8 mouse cellular contexts compared by ENCODE assay signal in the genomic region with DNA sequence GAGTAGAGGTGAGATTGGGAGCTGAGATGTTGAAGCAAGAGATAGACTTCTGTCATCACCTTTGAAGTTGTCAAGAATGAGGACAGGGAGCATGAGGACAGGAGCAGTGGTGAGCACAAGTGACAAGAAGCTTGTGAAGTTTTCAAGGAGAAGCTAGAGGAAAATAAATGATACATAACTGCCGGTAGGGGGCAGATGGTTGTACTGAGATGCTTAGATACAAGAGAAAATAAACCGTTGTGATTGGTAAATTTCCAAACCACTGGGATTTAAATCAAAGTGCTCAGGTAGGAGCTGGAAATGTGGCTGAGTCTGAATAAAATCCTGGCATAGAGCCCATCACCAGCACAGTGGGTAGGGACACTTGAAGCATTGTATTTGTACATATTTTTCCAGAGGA. TPM values are rescaled to one million over a fixed set of nuclear protein-coding genes. Genes with fewer than 3 reads are reported as not detected.
DNase-seq lines count a peak whose midpoint lies in the region; TF ChIP-seq lines count a peak whose summit lies in the region.

No protein-coding gene starts in this region.

- DNase-seq in adrenal gland, postnatal 10 days, result peak; percentile 8
- no peak for DNase-seq in adrenal gland, adult 2 months
- DNase-seq in kidney, adult 2 months, result peak; percentile 43
- DNase-seq in kidney, adult 11 months, result no peak
- peak; percentile 5 for DNase-seq in MEL (ENCODE audit: low read depth, low spot score)
- DNase-seq in kidney, postnatal 14 days, result peak; percentile 26
- DNase-seq in urinary bladder, postnatal 4 days (ENCODE audit: low spot score in 2 of 2), result no peak
- DNase-seq in ovary, postnatal 10 days (ENCODE audit: low spot score), result no peak

- peaks cover 2% of the 10 kb centered on the region; the same call in 1 of the 2 replicates for H3K36me3 ChIP-seq in kidney, adult 2 months (ENCODE audit: control insufficient read depth, insufficient read depth, low read length)
- H3K36me3 ChIP-seq in MEL (ENCODE audit: control insufficient read depth in 1 of 2, insufficient read depth in 2 of 2, low read length in 2 of 2), result no peaks in the 10 kb centered on the region

- H3K4me3 ChIP-seq in kidney, adult 2 months (ENCODE audit: insufficient read depth, low read depth, low read length), result no peak overlapping the region
- no peak overlapping the region for H3K4me3 ChIP-seq in MEL (ENCODE audit: control insufficient read depth in 1 of 2, insufficient read depth in 1 of 2, low read depth in 2 of 2, low read length in 2 of 2)

- 29% methylated on average over 2 of the region's 2 CpGs for WGBS in kidney, adult 2 months

- no peaks in the 10 kb centered on the region for H3K4me1 ChIP-seq in kidney, adult 2 months (ENCODE audit: control insufficient read depth, insufficient read depth, low read length)
- H3K4me1 ChIP-seq in MEL (ENCODE audit: control insufficient read depth in 1 of 2, insufficient read depth in 2 of 2, low read length in 2 of 2), result no peaks in the 10 kb centered on the region

- TF ChIP-seq RAD21 in MEL (IDR thresholded peaks at IDR 0.05; ENCODE audit: low read depth, low read length), result no peak; the same call in 1 of the 2 replicates

- TF ChIP-seq POLR2A in kidney, adult 2 months (IDR thresholded peaks at IDR 0.05; ENCODE audit: low read depth, low read length), result no peak
- TF ChIP-seq POLR2A in MEL (IDR thresholded peaks at IDR 0.05; ENCODE audit: control insufficient read depth in 1 of 2, insufficient read depth in 1 of 2, low read depth in 1 of 2, low read length in 2 of 2, poor library complexity in 1 of 2), result no peak

- H3K9ac ChIP-seq in MEL (ENCODE audit: control insufficient read depth, low read depth, low read length, poor library complexity, severe bottlenecking), result no peak overlapping the region

- no peak overlapping the region for H3K27ac ChIP-seq in kidney, adult 2 months (ENCODE audit: insufficient read depth, low read depth, low read length)
- no peak overlapping the region for H3K27ac ChIP-seq in MEL (ENCODE audit: control insufficient read depth, low read depth, low read length)

- H3K9me3 ChIP-seq in MEL (replicated peaks; ENCODE audit: insufficient read depth, low read length), result no peaks in the 10 kb centered on the region

- TF ChIP-seq EP300 in MEL (IDR thresholded peaks at IDR 0.05; ENCODE audit: low read depth in 1 of 2, low read length in 2 of 2), result no peak

- no peaks in the 10 kb centered on the region for H3K79me2 ChIP-seq in MEL (ENCODE audit: control insufficient read depth, insufficient read depth, low read length, poor library complexity)

- no peaks in the 10 kb centered on the region for H3K27me3 ChIP-seq in kidney, adult 2 months (replicated peaks; ENCODE audit: control insufficient read depth, insufficient read depth, low read length)
- H3K27me3 ChIP-seq in MEL (ENCODE audit: control insufficient read depth in 1 of 2, insufficient read depth in 2 of 2, low read length in 2 of 2), result no peaks in the 10 kb centered on the region

- TF ChIP-seq CTCF in kidney, adult 2 months (conservative IDR thresholded peaks at IDR 0.05; ENCODE audit: insufficient read depth, insufficient read length, low read depth, low read length), result no peak
- TF ChIP-seq CTCF in MEL (IDR thresholded peaks at IDR 0.05 in 2 of 3, conservative IDR thresholded peaks at IDR 0.05 in 1 of 3; ENCODE audit: control insufficient read depth in 1 of 3, insufficient read depth in 1 of 3, low read depth in 2 of 3, low read length in 3 of 3, poor library complexity in 1 of 3, severe bottlenecking in 1 of 3), result no peak; a peak in 1 of 6 replicates

TF ChIP-seq in MEL, 35 proteins besides CTCF, POLR2A, EP300 and RAD21:
- TF ChIP-seq GATA1 (IDR thresholded peaks at IDR 0.05; ENCODE audit: low read depth, low read length), result no peak
- TF ChIP-seq SMC3 (IDR thresholded peaks at IDR 0.05; ENCODE audit: low read depth, low read length), result peak; percentile 4; the same call in 1 of the 2 replicates

RNA-seq across cellular contexts. Expression of gene Herc6, which starts 28.8 kb away (rescaled TPM):
- 1 to 10 TPM; 8.3 to 8.8 TPM for total RNA-seq in adrenal gland, postnatal 10 days (2021)
- 10 to 100 TPM; 15.4 to 21.9 TPM for total RNA-seq in adrenal gland, adult 2 months (2021)
- polyA plus RNA-seq in adrenal gland, adult 2 months (2012; rRNA removed), result 23.6 and 24.8 TPM in 2 replicates
- polyA plus RNA-seq in kidney, adult 2 months (2012; rRNA removed), result 3.5 and 4.0 TPM in 2 replicates
- total RNA-seq in MEL (2012; rRNA removed), result 2.0 and 2.4 TPM in 2 replicates
- polyA plus RNA-seq in MEL (2012; ENCODE audit: insufficient read depth in 1 of 2, insufficient read length in 2 of 2, low read depth in 1 of 2, low replicate concordance in 2 of 2, missing spikeins in 1 of 2), result 1 to 10 TPM in 1 of 2 experiments, not detected in 1; 5.1 TPM

Comparison
In these comparisons a context has a peak if more than half of its experiments do, and no peak if none do; other contexts are left out.
1. DNase-seq: peak in adrenal gland, postnatal 10 days (single experiment), kidney, adult 2 months (single experiment), MEL (single experiment) and kidney, postnatal 14 days (single experiment); none in adrenal gland, adult 2 months (single experiment), kidney, adult 11 months (single experiment), urinary bladder, postnatal 4 days (0 of 2) and ovary, postnatal 10 days (single experiment).